22 mouse cellular contexts compared by ENCODE assay signal in genomic region chr11:98705021-98705420, GRCm38 (mm10). TPM values are rescaled to one million over a fixed set of nuclear protein-coding genes. Genes with fewer than 3 reads are reported as not detected.
"Had no signal": no experiment of that assay in that cellular context is flagged by ENCODE, and none has a peak within 500 bp of the region (broad histone marks: within the 10 kb centered on the region; RNA-seq: fewer than 3 reads in every experiment).

No protein-coding gene starts in this region.

- DNase-seq: kidney, postnatal 25 days; layer of hippocampus, postnatal 36 days; liver, embryonic 13.5 days; lung, adult 2 months; lung, postnatal 14 days; lung, postnatal 4 days; retina, postnatal 1 day; right cerebral cortex, postnatal 25 days; spleen, adult 18-20 months; thymus, adult 18-20 months; thymus, postnatal 4 days had no signal

- H3K9ac ChIP-seq: liver, embryonic 13.5 days; midbrain, embryonic 12.5 days; neural tube, embryonic 13.5 days had no signal

- H3K27me3 ChIP-seq: liver, embryonic 13.5 days; midbrain, embryonic 12.5 days had no signal

- H3K4me3 ChIP-seq: left cerebral cortex, adult 2 months; liver, embryonic 13.5 days; midbrain, embryonic 12.5 days; myocyte; neural tube, embryonic 13.5 days had no signal

- H3K4me1 ChIP-seq: midbrain, embryonic 12.5 days had no signal

- ATAC-seq: intestine, postnatal 0 days; midbrain, embryonic 16.5 days had no signal

- H3K27ac ChIP-seq: left cerebral cortex, adult 2 months; liver, embryonic 13.5 days; midbrain, embryonic 12.5 days; neural tube, embryonic 13.5 days had no signal

- H3K9me3 ChIP-seq: liver, embryonic 13.5 days; midbrain, embryonic 12.5 days; neural tube, embryonic 13.5 days had no signal

- H3K4me2 ChIP-seq: liver, embryonic 13.5 days; midbrain, embryonic 12.5 days; neural tube, embryonic 13.5 days had no signal

RNA-seq across cellular contexts. Expression of gene Csf3, which starts 4.0 kb away (rescaled TPM):
- polyA plus RNA-seq: intestine, embryonic 14.5 days; liver, embryonic 13.5 days; liver, embryonic 16.5 days; lung, adult 2 months; lung, embryonic 16.5 days; midbrain, embryonic 12.5 days; midbrain, embryonic 16.5 days; myocyte; neural tube, embryonic 13.5 days; stomach, embryonic 16.5 days had no signal

RNA-seq across cellular contexts. Expression of gene Gsdma, which starts 40.9 kb away (rescaled TPM):
- polyA plus RNA-seq: intestine, embryonic 14.5 days; liver, adult 2 months; liver, embryonic 13.5 days; lung, embryonic 16.5 days; midbrain, embryonic 12.5 days; midbrain, embryonic 16.5 days; neural tube, embryonic 13.5 days had no signal
